Mouse (Mus musculus): ENCODE results near the gene Syt12.
"Not testable (repeated sequence)": the region's sequence is repeated elsewhere in the genome, so short reads cannot be mapped to it uniquely, and the experiment has no call there.

Gene Syt12

GRCm38 (mm10) chr19:4491080-4491695, 13.9 kb upstream of the Syt12 start:
- DNase-seq (ENCODE audit: low read depth, low spot score) = no peak

- no peak for DNase-seq (ENCODE audit: low read depth, low spot score)
Measured at GRCm38 (mm10) chr19:4487877-4488276, 10.6 kb upstream of the Syt12 start.

- no peak for DNase-seq (ENCODE audit: low read depth, low spot score)
Measured at GRCm38 (mm10) chr19:4485006-4485405, 7.8 kb upstream of the Syt12 start.

- no peak for DNase-seq (ENCODE audit: low read depth, low spot score)
Measured at GRCm38 (mm10) chr19:4482111-4482859, 5.0 kb upstream of the Syt12 start.

GRCm38 (mm10) chr19:4481326-4481725, 4.1 kb upstream of the Syt12 start:
- no peak for DNase-seq (ENCODE audit: low read depth, low spot score)

- DNase-seq (ENCODE audit: low read depth, low spot score) = no peak
Measured at GRCm38 (mm10) chr19:4480041-4480440, 2.8 kb upstream of the Syt12 start.

- DNase-seq (ENCODE audit: low read depth, low spot score) = no peak
Measured at GRCm38 (mm10) chr19:4478190-4478516, 906 bp upstream of the Syt12 start.

GRCm38 (mm10) chr19:4476601-4477257, 518 bp downstream of the Syt12 start:
- DNase-seq (ENCODE audit: low read depth, low spot score) = no peak

- DNase-seq (ENCODE audit: low read depth, low spot score) = no peak
Measured at GRCm38 (mm10) chr19:4475224-4475925, 1.9 kb downstream of the Syt12 start.

- DNase-seq (ENCODE audit: low read depth, low spot score) = no peak
Measured at GRCm38 (mm10) chr19:4474739-4475138, 2.5 kb downstream of the Syt12 start.

- no peak for DNase-seq (ENCODE audit: low read depth, low spot score)
Measured at GRCm38 (mm10) chr19:4473549-4473948, 3.7 kb downstream of the Syt12 start.

- no peak for DNase-seq (ENCODE audit: low read depth, low spot score)
Measured at GRCm38 (mm10) chr19:4468363-4468762, 8.9 kb downstream of the Syt12 start.

- DNase-seq (ENCODE audit: low read depth, low spot score) = no peak
Measured at GRCm38 (mm10) chr19:4464666-4465065, 12.6 kb downstream of the Syt12 start.

- no peak for DNase-seq (ENCODE audit: low read depth, low spot score)
Measured at GRCm38 (mm10) chr19:4461981-4462380, 15.3 kb downstream of the Syt12 start.

- no peak for DNase-seq (ENCODE audit: low read depth, low spot score)
Measured at GRCm38 (mm10) chr19:4456227-4456626, 21.0 kb downstream of the Syt12 start.

GRCm38 (mm10) chr19:4455071-4455800, 22.0 kb downstream of the Syt12 start:
- no peak for DNase-seq (ENCODE audit: low read depth, low spot score)

- not testable (repeated sequence) for DNase-seq (ENCODE audit: low read depth, low spot score)
Measured at GRCm38 (mm10) chr19:4454040-4454439, 23.2 kb downstream of the Syt12 start.

GRCm38 (mm10) chr19:4452525-4452924, 24.7 kb downstream of the Syt12 start:
- DNase-seq (ENCODE audit: low read depth, low spot score) = no peak

GRCm38 (mm10) chr19:4451965-4452364, 25.3 kb downstream of the Syt12 start:
- no peak for DNase-seq (ENCODE audit: low read depth, low spot score)

GRCm38 (mm10) chr19:4451098-4451497, 26.1 kb downstream of the Syt12 start:
- no peak for DNase-seq (ENCODE audit: low read depth, low spot score)

- no peak for DNase-seq (ENCODE audit: low read depth, low spot score)
Measured at GRCm38 (mm10) chr19:4450666-4451065, 26.6 kb downstream of the Syt12 start.

- no peak for DNase-seq (ENCODE audit: low read depth, low spot score)
Measured at GRCm38 (mm10) chr19:4449230-4449629, 28.0 kb downstream of the Syt12 start.
